Mouse (Mus musculus): ENCODE data around the gene Ptgfrn.
A peak's percentile ranks its signal among the peaks of the same experiment; 100 is the strongest.

The Ptgfrn gene

DNA sequence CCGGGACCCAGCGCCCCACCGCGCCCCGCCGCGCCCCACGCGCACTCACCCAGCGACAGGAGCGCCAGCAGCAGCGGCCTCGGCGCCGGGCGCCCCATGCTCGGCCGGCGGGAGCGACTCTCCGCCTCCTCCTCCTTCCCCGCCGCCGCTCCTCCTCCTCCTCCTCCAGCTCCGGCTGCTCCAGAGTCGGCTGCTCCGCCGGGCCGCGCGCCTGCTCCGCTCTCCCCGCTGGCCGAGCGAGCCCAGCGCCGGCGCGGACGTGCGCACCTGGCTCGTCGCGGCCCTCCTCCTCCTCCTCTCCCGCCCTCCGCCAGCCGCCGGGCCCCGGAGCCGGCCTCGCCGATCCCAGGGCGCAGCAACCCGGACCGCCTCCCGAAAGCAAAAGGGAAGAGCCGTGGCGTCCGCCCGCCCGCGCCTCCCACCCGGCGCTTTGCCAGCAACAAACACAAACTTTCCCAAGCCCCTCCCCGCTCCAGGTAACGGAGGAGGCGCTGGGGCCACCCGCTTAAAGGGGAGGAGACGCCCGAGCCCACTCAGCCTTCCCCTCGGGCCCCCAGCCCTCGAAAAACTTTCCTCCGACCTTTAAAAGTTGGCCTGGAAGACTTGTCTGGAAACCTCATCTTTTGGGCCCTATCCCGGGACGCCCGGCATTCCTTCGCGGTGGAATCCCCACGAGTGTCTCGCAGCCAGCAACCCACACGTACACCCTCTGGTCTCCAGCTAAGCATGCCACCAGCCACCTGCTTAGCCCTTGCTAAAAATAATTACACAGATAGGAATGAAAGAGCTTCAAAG lies at the start of gene Ptgfrn:
Gene Ptgfrn (minus strand): TSS at position 236 of the 795 bp plus-strand sequence.
- peak; percentile 89 for DNase-seq

DNA sequence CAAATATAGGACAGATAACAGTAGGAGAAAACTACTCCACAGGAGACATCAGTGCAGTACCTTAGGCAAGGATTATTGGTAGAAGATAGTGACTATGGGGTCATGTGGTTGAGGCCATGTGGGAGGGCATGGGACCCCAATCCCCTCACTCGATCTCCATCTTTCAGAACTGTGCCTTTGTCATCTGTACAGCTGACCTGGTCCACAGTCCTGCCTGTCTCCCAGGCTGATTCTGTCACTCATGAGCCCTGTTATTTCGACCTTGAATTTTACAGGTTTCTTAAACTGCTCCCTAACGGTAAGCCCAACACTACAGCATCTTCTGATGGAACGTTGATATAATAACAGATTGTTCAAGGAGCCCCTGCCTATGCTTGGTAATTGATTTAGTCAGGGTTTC lies 49.6 kb upstream of the Ptgfrn start:
- DNase-seq, result no peak

- DNase-seq, result peak; percentile 40
These were observed 44.0 kb upstream of the Ptgfrn start for GRCm38 (mm10) chr3:101154067-101154466.

DNA sequence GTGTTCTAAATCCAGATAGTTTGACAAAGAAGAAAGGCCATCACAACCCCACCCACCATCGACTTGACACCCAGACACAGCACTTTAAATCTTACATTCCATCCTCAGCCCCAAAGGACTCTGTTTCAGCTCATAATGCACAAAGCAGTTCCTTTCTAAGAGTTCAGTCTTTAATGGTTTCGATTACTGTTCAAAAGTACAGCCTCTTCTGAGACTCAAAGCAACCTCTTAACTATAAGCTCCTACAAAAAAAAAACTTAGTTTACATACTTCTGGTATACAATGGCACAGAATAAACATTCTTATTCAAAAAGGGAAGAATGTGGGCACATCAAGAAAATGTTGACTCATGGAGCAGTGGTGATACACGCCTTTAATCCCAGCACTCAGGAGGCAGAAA lies 43.3 kb upstream of the Ptgfrn start:
- DNase-seq, result no peak

DNA sequence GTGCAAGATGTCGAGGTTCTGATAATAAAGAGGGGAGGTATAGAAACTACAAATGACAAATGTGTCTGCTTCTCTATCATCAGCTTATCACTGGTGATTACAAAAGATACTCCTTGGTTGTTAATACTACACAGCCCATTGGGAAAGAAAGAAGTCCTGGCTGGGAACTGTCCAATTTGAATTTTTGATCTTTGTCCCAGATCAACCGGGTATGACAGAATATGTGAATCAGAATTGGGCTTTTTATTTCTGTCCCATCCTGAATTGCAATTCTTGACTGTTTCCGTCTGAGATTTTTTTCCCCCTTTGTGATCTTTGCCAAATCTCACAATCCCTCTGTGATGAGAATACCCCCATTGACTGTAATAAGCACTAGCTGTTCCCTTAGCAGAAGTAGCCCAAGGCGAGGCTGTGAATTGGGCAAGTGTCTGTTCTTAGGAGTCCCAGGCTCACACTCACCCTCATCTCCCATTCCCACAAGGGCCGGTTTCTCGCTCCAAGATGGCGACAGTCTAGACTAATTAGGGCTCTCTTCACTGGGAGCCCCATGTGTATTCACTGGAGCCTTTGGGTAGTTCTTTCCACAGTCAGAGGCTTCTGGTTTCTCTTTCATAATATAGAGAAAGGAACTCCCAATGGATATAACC lies 36.2 kb upstream of the Ptgfrn start:
- no peak for DNase-seq

DNA sequence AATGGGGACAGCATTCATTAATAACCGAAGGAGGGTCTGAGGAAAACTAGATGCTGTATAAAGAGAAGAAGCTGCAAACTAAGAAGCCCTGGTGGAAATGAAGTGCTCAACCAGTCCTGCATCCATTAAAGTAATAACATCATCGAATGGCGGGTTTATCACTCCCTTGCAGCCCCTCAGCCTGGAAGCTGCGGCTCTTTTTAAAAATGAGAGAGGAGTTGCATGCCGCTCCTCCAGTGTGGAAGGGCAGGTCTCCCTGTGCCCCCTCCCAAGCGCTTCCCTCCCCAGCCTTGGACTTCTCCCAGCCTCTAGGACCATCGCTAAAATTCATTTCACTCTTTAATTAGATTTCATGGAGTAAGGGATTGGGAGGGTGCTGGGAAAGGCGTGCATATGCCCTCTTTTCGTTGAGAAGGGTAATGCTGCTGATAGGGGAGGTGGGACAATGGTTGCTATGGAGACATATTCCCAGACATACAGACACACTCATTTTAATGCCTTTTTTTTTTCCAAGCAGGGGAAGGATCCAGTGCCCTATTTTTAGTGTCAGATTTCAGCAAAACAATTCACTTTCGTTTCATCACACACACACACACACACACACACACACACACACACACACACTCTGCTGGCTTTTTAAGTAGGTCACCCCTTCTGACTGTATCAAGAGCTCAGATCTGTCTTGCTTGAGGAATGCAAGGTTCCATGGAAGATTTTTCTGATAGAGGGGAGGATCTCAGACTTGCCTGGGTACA lies 35.4 kb upstream of the Ptgfrn start:
- peak; percentile 62 for DNase-seq

- no peak for DNase-seq
These were observed 34.4 kb upstream of the Ptgfrn start for GRCm38 (mm10) chr3:101144366-101144948.

- DNase-seq, result no peak
These were observed 33.4 kb upstream of the Ptgfrn start for GRCm38 (mm10) chr3:101143465-101143864.

- DNase-seq, result peak; percentile 63
These were observed 31.8 kb upstream of the Ptgfrn start for GRCm38 (mm10) chr3:101141864-101142263.

DNA sequence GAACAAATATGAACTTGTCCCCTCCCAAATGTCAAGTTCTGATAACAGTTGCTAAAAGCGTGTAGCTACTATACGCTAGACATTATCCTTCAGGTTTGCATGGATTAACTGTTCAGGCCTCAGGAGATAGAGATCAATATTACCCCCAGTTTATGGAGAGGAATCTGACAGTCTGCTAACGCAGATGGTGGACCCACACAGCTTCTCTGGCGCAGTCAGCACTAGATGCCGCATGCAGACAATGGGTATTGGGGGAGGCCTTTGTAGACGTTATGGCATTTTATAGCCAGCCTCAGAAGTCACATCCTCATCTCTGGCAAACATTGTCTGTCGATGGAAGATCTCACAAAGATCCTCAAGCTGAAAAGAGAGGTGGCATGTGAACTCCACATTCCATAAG lies 29.9 kb upstream of the Ptgfrn start:
- no peak for DNase-seq

GRCm38 (mm10) chr3:101136483-101136882 lies 26.4 kb upstream of the Ptgfrn start:
- no peak for DNase-seq

GRCm38 (mm10) chr3:101134861-101135260 lies 24.8 kb upstream of the Ptgfrn start:
- no peak for DNase-seq

GRCm38 (mm10) chr3:101132981-101133380 lies 22.9 kb upstream of the Ptgfrn start:
- DNase-seq, result no peak

DNA sequence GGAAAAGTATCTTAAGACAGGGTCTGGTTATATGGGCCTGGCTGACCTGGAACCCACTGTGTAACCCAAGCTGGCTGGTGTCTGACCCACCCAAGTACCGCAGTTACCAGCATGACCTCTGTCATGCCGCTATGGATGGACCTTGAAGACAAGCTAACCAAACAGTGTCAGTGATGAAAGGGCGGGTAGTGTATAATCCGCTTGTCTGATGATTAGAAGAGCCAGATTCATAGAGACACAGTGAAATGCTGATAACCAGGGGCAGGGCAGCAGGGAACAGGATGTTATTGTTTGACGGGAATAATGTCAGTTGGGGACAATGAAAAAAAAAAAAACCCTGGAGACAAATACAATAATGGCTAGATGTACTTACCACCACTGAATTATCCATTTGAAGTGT lies 21.7 kb upstream of the Ptgfrn start:
- DNase-seq, result peak; percentile 58

DNA sequence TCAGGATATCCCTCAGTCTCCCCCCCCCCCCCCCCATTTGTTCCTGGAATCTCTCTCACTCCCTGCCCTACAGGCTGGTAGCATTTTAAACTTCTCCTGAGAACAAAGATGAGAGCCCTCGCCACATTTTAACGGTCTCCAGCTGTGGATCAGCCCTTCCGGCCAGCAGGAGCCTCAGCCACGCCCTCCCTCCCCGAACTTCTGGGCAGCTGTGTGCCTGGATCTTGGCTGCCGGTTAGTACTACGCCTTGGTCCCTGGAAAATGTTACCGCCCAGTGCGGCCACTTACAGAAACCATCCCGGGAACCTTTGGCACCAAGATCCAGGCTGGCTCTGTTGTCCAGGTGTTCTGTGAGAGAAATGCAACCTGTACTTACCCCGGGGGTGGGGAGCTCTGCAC lies 20.4 kb upstream of the Ptgfrn start:
- DNase-seq, result peak; percentile 87

GRCm38 (mm10) chr3:101129620-101130019 lies 19.5 kb upstream of the Ptgfrn start:
- DNase-seq, result no peak

- DNase-seq, result no peak
These were observed 19.0 kb upstream of the Ptgfrn start for GRCm38 (mm10) chr3:101129090-101129489.

DNA sequence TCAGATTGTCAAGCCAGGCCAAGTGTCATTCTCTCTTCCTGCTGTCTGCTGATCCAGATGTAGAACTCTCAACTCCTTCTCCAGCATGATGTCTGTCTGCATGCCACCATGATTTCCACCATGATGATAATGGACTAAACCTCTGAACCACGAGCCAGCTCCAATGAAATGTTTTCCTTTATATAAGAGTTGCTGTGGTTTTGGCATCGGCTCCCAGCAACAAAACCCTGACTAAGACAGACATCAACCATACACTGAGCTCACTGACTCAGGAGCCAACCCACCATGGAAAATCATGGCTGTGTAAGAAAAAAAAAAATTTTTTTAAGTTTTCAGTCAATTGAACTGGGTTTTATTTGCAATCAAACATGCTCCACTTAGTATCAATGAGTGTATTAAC lies 17.7 kb upstream of the Ptgfrn start:
- no peak for DNase-seq

DNA sequence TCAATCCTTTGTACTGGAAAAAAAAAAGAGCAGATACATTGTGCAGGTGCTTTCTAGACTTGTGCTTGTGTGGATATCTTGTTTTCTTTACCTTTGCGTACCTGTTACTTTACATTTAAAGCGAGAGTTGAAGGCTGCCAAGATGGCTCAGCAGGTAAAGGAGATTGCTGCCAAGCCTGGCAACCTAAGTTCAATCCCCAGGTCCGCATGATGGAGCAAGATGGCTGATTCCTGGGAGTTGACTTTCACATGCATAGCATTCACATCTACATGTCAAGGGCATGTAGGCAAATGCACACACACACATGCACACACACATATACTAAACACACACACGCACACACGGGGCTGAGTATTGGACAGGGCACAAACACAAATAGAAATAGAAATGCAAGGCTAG lies 14.6 kb upstream of the Ptgfrn start:
- no peak for DNase-seq

DNA sequence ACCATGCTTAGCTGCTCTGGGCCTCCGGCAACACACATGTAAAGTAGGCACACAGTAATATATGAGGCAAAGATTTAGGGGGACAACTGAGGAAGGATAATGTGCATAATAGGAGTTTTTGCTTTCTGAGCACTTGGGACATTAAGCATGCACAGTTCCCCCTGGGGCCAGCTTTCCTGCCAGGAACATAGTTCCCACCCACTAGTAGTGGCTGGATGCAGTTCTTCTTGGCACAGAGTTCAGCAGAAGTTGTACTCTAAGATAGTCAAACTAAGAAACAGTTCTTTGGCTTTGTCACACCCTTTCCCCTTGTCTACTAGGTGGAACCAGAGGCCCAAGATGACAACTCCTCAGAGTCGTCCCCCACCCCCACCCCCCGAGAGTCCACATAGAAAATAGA lies 12.4 kb upstream of the Ptgfrn start:
- no peak for DNase-seq

DNA sequence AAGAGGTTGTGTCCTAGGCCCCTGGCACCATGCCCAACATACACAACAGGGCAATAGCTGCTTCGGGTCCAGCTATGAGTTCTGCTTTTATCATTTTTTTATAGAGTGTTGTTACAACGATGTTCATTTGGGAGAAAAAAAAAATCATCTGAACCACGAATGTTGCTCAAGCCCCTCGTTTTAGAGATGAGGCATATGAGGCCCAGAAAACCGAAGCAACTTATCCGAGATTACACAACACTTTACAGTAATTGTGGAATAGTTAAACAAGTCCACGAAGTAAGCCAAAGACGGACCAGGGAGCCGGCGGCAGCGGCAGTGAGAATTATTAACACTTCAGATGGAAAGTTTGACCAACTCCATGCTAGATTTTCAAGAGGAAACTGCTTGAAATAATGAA lies 7.7 kb upstream of the Ptgfrn start:
- no peak for DNase-seq

DNA sequence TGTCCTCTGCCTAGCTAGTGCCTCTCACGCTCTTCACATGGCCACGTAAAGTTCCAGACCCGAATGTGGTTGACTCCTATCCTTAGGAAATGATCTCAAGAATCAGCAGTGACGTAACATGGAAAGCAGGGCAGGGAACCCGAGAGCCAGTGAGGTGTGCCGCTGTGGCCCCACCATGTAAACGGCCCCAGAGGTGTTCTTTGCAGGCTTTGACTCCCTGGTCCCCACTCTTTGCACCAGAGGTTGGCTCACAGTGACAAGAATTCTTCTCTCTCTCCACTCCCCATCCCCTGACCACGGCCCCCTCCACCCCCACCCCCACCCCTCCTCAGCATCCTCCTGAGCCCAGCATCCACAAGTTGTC lies 7.3 kb upstream of the Ptgfrn start:
- DNase-seq, result no peak

All from lung, postnatal 36 days (tissue).